Mouse (Mus musculus) kidney, postnatal 25 days (tissue): Measurements from ENCODE around the gene Mbd5.

Experiments
- DNase-seq, 2 experiments: peaks; one replicate each; pipeline ENCODE4 v3.0.0; 2021; ENCODE audit warnings: mixed read lengths in 2 of 2

Gene Mbd5

GRCm38 (mm10) chr2:49350852-49351251, 401.5 kb downstream of the Mbd5 start:
- DNase-seq, result no peak

- no peak for DNase-seq
Measured at GRCm38 (mm10) chr2:49354066-49354465, 404.8 kb downstream of the Mbd5 start.

GRCm38 (mm10) chr2:49355867-49356266, 406.6 kb downstream of the Mbd5 start:
- DNase-seq, result no peak

- DNase-seq, result no peak
Measured at GRCm38 (mm10) chr2:49358128-49358814, 409.0 kb downstream of the Mbd5 start.

GRCm38 (mm10) chr2:49358839-49359520, 409.7 kb downstream of the Mbd5 start:
- DNase-seq, result peak; percentile 60 to 66

- DNase-seq, result peak in 1 of 2 experiments; percentile 5
Measured at GRCm38 (mm10) chr2:49359706-49360105, 410.4 kb downstream of the Mbd5 start.

- DNase-seq, result no peak
Measured at GRCm38 (mm10) chr2:49364546-49364945, 415.2 kb downstream of the Mbd5 start.

- no peak for DNase-seq
Measured at GRCm38 (mm10) chr2:49366878-49367545, 417.7 kb downstream of the Mbd5 start.

- DNase-seq, result no peak
Measured at GRCm38 (mm10) chr2:49367546-49367917, 418.2 kb downstream of the Mbd5 start.

GRCm38 (mm10) chr2:49371632-49372031, 422.3 kb downstream of the Mbd5 start:
- DNase-seq, result no peak

- DNase-seq, result no peak
Measured at GRCm38 (mm10) chr2:49372586-49372985, 423.3 kb downstream of the Mbd5 start.
